Mouse (Mus musculus): ENCODE results near the gene Gm6882.
"Not testable (repeated sequence)": the region's sequence is repeated elsewhere in the genome, so short reads cannot be mapped to it uniquely, and the experiment has no call there.

Gene Gm6882

GRCm38 (mm10) chr7:21432645-21433044 lies at the start of gene Gm6882:
Gene Gm6882 (minus strand): TSS chr7:21432745.
- DNase-seq = not testable (repeated sequence)
